Mouse (Mus musculus) erythroblast, embryonic 14.5 days (primary cell): ENCODE measurements around the gene Wfdc18. TPM values are rescaled to one million over a fixed set of nuclear protein-coding genes. Genes with fewer than 3 reads are reported as not detected.

ENCODE experiments used
- H3K27me3 ChIP-seq: 2 replicates; pipeline ENCODE4 v1.6.1; 2012; ENCODE audit warnings: inconsistent platforms; ENCODE audit not compliant: control insufficient read depth
- H3K36me3 ChIP-seq: 2 replicates; pipeline ENCODE4 v1.6.1; 2012; ENCODE audit warnings: mild to moderate bottlenecking, inconsistent platforms; ENCODE audit not compliant: control insufficient read depth
- H3K4me1 ChIP-seq: 2 replicates; pipeline ENCODE4 v1.6.1; 2012; ENCODE audit warnings: inconsistent platforms; ENCODE audit not compliant: control insufficient read depth
- H3K4me3 ChIP-seq: replicated peaks from 2 replicates; pipeline ENCODE3; 2012; ENCODE audit warnings: moderate library complexity, mild to moderate bottlenecking, inconsistent platforms
- H3K9me3 ChIP-seq: 2 replicates; pipeline ENCODE4 v1.6.1; 2012; ENCODE audit warnings: low read length, inconsistent platforms, mixed read lengths; ENCODE audit not compliant: control insufficient read depth
- GATA1 ChIP-seq: IDR thresholded peaks from 2 replicates; pipeline ENCODE4 v1.6.1; 2012; ENCODE audit warnings: low read length, inconsistent platforms, mixed read lengths
- TAL1 ChIP-seq: IDR thresholded peaks from 3 replicates; pipeline ENCODE4 v1.6.1; 2012; ENCODE audit warnings: low read length, inconsistent platforms, mixed read lengths
- polyA plus RNA-seq: library from polyadenylated mRNA; stranded (reverse); fragments of >175 nt; gene quantifications from 2 replicates; pipeline ENCODE4 v1.2.3, GENCODE M21; 2012

Wfdc18 gene
- not detected in 2 replicates for polyA plus RNA-seq

GRCm38 (mm10) chr11:83708715-83709114, at the start of gene Wfdc18:
TSS of gene Wfdc18 (plus strand) at chr11:83709015.
- Histone ChIP-seq H3K36me3 (no peaks in the 10 kb centered on the region), H3K4me1 (no peaks in the 10 kb centered on the region), H3K4me3 (no peak within 1 kb of the TSS), H3K9me3 (no peaks in the 10 kb centered on the region), H3K27me3 (no peaks in the 10 kb centered on the region)
- TF ChIP-seq TAL1, result no peak
- no peak for TF ChIP-seq GATA1

- no peak within 1 kb of the TSS for H3K4me3 ChIP-seq
- no peaks in the 10 kb centered on the region for H3K36me3 ChIP-seq
Observed at GRCm38 (mm10) chr11:83662204-83662603, 46.6 kb upstream of the Wfdc18 start, which contains the start of gene Ccl4. TSS of gene Ccl4 (plus strand) at chr11:83662584.

GRCm38 (mm10) chr11:83663532-83663931, 45.3 kb upstream of the Wfdc18 start:
- TF ChIP-seq TAL1, result no peak
- TF ChIP-seq GATA1, result no peak
- H3K9me3 ChIP-seq, result no peaks in the 10 kb centered on the region
- no peaks in the 10 kb centered on the region for H3K27me3 ChIP-seq
- H3K36me3 ChIP-seq, result no peaks in the 10 kb centered on the region
- no peaks in the 10 kb centered on the region for H3K4me1 ChIP-seq
- H3K4me3 ChIP-seq, result no peak overlapping the region

More at GRCm38 (mm10) chr11:83662204-83662603, 46.6 kb upstream of the Wfdc18 start, which contains the start of gene Ccl4:
- no peaks in the 10 kb centered on the region for H3K4me1 ChIP-seq
- no peaks in the 10 kb centered on the region for H3K27me3 ChIP-seq
- no peaks in the 10 kb centered on the region for H3K9me3 ChIP-seq
- TF ChIP-seq TAL1 (no peak), GATA1 (no peak)

- no peaks in the 10 kb centered on the region for H3K27me3 ChIP-seq
- H3K36me3 ChIP-seq, result no peaks in the 10 kb centered on the region
- TF ChIP-seq TAL1 (no peak), GATA1 (no peak)
- H3K4me3 ChIP-seq, result no peak overlapping the region
- H3K9me3 ChIP-seq, result no peaks in the 10 kb centered on the region
- H3K4me1 ChIP-seq, result no peaks in the 10 kb centered on the region
Observed at GRCm38 (mm10) chr11:83671743-83672142, 37.1 kb upstream of the Wfdc18 start.

GRCm38 (mm10) chr11:83675665-83676064, 33.1 kb upstream of the Wfdc18 start:
- no peaks in the 10 kb centered on the region for H3K36me3 ChIP-seq
- no peak overlapping the region for H3K4me3 ChIP-seq
- no peak for TF ChIP-seq GATA1
- TF ChIP-seq TAL1, result no peak
- no peaks in the 10 kb centered on the region for H3K9me3 ChIP-seq
- no peaks in the 10 kb centered on the region for H3K27me3 ChIP-seq
- H3K4me1 ChIP-seq, result no peaks in the 10 kb centered on the region

GRCm38 (mm10) chr11:83689918-83690317, 18.9 kb upstream of the Wfdc18 start:
- TF ChIP-seq GATA1 (no peak), TAL1 (no peak)
- Histone ChIP-seq H3K36me3 (no peaks in the 10 kb centered on the region), H3K4me1 (no peaks in the 10 kb centered on the region), H3K4me3 (no peak overlapping the region), H3K9me3 (no peaks in the 10 kb centered on the region), H3K27me3 (no peaks in the 10 kb centered on the region)

GRCm38 (mm10) chr11:83692008-83692407, 16.8 kb upstream of the Wfdc18 start:
- Histone ChIP-seq H3K4me3 (no peak overlapping the region), H3K4me1 (no peaks in the 10 kb centered on the region), H3K36me3 (no peaks in the 10 kb centered on the region), H3K27me3 (no peaks in the 10 kb centered on the region), H3K9me3 (no peaks in the 10 kb centered on the region)
- TF ChIP-seq GATA1 (no peak), TAL1 (no peak)

GRCm38 (mm10) chr11:83703705-83704104, 5.1 kb upstream of the Wfdc18 start, which contains the start of gene Wfdc17:
TSS of gene Wfdc17 (plus strand) at chr11:83703991.
- Histone ChIP-seq H3K9me3 (no peaks in the 10 kb centered on the region), H3K4me3 (no peak within 1 kb of the TSS), H3K4me1 (no peaks in the 10 kb centered on the region), H3K27me3 (no peaks in the 10 kb centered on the region), H3K36me3 (no peaks in the 10 kb centered on the region)
- TF ChIP-seq TAL1 (no peak), GATA1 (no peak)

GRCm38 (mm10) chr11:83709683-83710082, 868 bp downstream of the Wfdc18 start:
- no peaks in the 10 kb centered on the region for H3K9me3 ChIP-seq
- no peaks in the 10 kb centered on the region for H3K27me3 ChIP-seq
- H3K4me1 ChIP-seq, result no peaks in the 10 kb centered on the region
- no peak overlapping the region for H3K4me3 ChIP-seq
- TF ChIP-seq GATA1 (no peak), TAL1 (no peak)
- no peaks in the 10 kb centered on the region for H3K36me3 ChIP-seq

GRCm38 (mm10) chr11:83712671-83713070, 3.9 kb downstream of the Wfdc18 start:
- TF ChIP-seq TAL1, result no peak
- TF ChIP-seq GATA1, result no peak
- no peaks in the 10 kb centered on the region for H3K9me3 ChIP-seq
- H3K36me3 ChIP-seq, result no peaks in the 10 kb centered on the region
- H3K27me3 ChIP-seq, result no peaks in the 10 kb centered on the region
- no peak overlapping the region for H3K4me3 ChIP-seq
- no peaks in the 10 kb centered on the region for H3K4me1 ChIP-seq
